Mouse (Mus musculus) lung, adult 2 months (tissue): ENCODE data around the gene Nol4l.

Source experiments
- CTCF ChIP-seq: fragments of 200-500 bp; IDR thresholded peaks from 2 replicates; pipeline ENCODE4 v1.5.1; 2011; ENCODE audit warnings: mild to moderate bottlenecking, low read length, control low read depth; ENCODE audit not compliant: insufficient read depth
- POLR2A ChIP-seq: fragments of 200-500 bp; IDR thresholded peaks from 2 replicates; pipeline ENCODE4 v1.6.1; 2011; ENCODE audit warnings: low read depth, mild to moderate bottlenecking, control low read depth, low read length, borderline replicate concordance; ENCODE audit errors: extremely low read depth

DNA sequence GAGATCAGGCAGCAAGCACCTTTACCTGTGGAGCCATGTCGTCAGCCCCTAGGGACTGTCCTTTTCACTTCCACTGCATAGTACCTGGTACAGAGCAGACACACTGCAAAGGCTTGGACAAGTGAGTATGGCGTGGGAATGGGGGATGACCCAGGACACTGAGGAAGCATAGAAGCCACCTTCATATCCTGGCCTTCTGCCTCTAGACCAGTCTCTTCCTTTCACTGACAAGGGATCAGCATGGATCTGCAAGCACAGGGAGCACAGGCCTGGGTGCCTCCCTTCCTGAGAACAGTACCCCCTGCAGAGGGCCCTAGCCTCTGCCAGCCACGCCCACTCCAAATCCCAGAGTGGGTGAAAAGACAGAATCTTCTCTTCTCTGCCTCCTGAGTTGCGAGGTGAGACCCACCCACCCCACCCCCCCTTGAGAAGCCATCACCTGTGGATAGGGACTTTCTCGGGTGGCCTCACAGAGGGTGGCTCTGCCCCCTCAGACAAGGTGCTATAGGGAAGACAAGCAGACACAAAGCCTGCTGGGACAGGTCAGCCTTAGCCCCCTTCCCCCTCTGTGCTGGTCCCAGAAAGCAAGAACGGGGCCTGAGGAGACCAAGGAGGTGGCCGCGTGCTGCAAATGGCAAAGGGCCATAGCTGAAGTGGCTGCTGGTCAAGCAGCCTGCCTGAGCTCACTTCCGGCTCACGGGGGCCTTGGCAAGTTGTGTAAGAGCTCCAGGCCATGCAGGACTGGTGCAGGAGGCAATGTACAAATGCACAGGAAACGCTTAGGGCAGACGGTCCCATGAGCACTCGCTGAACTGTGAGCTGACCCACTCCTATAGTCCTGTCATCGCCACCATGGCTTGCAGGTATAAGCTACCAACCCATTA lies 15.0 kb downstream of the Nol4l start:
- TF ChIP-seq CTCF (no peak), POLR2A (no peak)
